Mouse (Mus musculus): ENCODE measurements around the gene Plcg1.

Plcg1 gene

DNA sequence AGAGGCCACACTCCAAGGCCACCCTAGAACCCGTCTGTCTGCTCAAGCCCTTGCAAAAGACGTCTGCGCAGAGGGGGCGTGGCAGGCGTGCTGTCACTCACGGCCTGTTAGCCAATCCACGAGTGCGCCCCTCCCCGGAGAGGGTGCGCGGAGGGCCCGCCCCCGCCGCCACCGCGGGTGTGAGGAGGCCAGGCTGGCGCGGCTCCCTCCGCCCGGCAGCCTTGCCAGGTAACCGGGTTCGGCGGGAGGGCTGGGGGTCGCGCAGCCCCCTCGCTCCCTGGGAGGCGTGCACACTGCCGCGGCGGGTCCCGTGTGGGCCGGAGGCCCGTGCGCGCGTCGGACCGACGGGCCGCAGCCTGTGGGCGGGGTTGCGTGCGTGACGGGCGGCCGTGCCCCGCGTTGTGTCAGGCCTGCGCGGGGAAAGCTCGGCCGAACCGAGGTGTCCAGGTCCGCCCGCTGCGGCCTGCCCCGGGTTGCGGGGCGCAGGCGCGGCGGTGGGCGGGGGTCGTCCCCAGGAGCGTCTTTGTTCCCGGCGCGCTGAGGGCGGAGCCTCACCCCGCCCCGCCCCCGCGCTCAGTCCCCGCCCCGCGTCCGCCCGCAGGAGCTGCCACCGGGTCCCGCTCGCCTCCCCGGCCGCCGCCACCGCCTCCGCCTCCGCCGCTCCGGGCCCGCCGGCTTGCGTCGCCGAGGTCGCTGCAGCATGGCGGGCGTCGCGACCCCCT is at the start of gene Plcg1:
Gene Plcg1, plus strand, starts transcription at position 184 of the 722 bp plus-strand sequence.
- peak; percentile 96 for DNase-seq (ENCODE audit: low read depth)

DNA sequence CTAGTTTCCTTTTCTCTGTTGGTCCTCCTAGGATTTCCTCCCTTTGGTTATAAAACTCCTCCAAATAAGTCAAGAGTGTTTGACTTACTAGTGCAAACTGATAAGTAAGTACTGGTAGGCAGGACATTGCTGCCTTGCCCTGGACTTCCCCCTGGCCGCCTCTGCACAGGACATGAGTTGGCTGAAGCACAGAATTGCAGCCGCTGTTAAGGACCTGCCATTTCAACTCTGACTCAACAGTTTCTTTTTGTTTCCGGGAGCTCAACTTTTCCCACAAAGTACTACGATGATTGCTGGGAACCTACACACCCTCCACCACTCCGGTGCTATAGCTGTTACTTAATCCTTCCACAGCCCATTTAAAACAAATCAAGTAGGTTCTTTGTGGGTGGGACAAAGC is 30.8 kb upstream of the Plcg1 start:
- DNase-seq (ENCODE audit: low read depth): peak; percentile 53

DNA sequence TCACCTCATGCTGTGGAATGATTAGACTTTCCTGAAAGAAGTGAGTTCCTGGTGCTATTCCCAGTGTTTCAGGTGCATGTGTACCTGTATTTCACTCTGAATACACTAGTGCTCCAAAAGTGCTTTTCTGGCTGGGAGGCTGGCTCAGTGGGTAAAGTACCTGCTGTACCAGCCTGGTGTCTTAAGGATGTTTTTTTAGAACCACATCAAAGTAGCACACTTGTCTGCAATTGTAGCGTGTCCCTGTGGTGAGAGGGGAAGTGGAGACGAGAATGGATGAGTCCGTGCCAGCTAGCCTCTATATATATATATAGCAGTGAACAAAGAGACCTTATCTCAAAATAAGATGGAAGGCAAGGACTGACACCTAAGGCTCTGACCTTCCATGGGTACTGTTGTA is 29.5 kb upstream of the Plcg1 start:
- no peak for DNase-seq (ENCODE audit: low read depth)

DNA sequence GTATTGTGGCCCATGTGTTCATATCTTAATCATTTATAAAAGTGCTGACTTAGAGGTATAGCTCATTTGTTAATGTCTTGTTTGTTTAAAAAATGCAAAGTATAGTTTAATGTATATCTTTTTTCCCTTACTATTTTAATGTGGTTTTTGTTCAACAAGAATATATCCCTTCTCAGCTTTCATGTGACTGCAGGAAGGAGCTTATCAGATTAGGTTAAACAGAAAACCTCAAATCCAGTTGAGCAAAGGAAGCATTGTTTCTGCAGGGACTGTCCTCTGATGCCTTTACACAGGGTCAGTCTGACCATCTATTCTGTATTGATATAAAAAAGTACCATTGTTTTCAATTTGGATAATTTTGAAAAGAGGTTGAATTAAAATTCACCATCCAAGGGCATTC is 28.3 kb upstream of the Plcg1 start:
- no peak for DNase-seq (ENCODE audit: low read depth)

DNA sequence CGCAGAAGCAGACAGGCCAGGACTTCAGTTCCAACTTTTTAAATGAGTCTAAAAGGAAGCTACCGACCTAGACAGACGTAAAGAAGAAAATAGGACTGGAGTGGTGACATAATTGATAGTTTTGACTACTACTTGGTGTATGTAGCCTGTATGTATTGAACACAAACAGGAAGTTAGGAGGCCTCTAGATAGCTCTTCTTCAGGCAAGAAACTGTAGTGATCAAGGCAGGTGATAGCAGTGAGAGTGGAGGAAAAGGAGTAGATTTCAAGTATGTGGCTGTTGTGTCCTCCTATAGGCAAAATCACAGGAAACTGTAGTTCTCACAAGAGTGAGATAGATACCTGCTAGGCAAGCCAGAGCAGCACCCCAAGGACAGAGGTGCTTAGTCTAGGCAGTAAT is 23.4 kb upstream of the Plcg1 start:
- no peak for DNase-seq (ENCODE audit: low read depth)

DNA sequence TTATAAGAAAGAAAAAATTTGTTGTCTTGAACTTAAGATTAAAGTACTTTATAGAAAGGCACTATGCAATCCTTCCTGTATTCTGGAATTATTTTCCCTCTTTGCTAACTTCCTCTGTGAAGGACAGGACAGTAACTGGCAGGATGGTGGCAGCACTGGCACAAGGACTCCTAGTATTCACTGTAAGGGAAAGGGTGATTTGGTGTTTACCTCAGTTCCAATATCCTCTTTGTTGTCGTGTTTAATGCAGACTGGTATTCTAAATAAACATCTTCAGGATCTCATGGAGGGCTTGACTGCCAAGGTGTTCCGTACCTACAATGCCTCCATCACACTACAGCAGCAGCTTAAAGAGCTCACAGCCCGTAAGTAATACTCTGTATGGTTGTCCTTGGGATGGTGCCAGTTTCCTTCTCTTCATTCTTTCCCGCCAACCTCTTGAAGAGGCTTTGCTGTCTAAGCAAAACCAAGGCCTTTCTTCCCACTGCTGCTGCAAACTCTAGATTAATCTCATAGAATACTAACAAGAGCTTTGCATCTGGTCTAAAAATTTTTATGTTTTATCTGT is 15.6 kb upstream of the Plcg1 start:
- no peak for DNase-seq (ENCODE audit: low read depth)

DNA sequence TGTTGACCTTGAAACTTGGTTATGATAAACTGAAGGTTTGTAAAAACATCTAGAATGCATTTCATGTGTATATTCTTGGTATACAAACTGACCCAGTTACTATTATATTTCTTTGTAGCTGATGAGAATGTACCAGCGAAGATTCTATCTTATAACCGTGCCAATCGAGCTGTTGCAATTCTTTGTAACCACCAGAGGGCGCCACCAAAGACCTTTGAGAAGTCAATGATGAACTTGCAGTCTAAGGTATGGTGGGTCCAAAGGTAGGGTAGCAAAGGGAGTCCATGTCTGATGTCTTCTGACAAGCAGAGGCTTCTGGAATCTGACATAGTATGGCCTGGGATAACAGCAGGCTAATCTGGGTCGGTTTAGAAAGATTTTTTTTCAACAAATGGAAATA is 13.8 kb upstream of the Plcg1 start:
- peak; percentile 70 for DNase-seq (ENCODE audit: low read depth)

DNA sequence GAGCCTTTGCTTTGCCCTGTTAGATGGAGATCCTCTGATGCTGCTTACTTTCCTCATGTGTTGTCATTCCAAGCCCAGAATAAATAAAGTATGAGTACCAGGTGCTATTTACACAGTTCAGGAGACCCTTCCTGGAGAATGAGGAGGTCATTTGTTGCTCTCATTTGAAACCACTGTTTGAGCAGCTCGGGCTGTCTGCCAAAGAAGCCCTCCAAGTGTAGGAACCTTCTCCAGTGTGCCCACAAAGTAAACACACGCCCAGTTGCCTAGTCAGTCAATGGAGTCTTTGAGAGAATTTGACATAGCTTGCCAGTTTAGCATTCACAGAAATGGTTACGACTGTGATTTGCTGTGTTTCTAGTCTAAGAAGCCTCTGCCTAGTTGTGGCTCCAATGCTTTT is 12.3 kb upstream of the Plcg1 start:
- DNase-seq (ENCODE audit: low read depth): no peak

DNA sequence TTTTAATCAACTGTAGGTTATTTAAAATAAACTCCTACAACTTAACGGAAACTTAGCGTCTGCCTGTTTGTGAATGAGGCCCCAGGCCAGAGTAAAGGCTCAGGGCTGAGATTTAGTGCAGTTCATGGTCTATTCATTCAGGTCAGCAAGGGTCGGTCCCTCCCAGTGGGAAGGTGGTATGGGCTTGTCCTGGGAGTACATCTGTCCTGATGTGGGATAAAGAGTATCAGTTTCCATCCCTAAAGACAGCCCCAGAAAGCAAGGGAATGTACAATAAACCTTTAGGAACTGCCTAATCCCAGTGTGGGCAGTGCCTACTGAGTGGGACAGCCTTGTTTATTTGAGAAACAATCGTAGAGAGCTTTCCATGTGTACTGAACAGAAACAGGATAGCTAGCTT is 8.4 kb upstream of the Plcg1 start:
- no peak for DNase-seq (ENCODE audit: low read depth)

DNA sequence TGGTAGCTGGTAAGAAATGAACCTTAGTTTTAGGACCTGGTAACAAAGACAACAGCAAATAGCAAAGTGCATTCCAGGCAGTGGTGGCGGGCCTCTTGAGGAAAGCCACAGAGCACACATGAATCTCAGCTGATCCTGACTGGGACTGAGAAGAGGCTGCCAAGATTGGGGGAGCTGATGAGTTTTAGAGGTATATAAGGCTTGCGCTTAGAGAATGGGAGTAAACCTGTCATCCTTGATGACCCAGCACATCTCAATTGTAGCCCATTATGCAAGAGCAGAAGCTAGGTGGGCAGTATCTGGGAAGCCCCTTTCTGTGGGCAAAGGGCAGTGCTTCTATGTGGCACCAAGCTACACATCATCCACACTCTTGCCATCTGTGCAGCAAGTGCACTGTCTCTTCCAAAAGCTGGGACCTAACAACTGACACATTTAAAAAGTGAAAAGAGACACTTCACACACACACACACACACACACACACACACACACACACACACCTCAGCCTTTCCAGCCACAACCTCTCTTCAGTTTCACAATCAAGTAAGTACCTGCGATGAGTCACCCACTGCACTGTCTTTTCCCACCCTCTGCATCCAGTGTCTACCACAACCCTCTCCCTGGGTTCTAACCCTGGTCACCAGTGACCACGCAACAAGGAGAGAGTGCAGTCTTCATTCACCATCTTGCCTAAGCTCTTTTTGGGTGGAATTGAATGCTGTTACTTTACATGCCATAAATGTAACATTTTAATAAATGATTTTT is 7.3 kb upstream of the Plcg1 start:
- DNase-seq (ENCODE audit: low read depth): no peak

DNA sequence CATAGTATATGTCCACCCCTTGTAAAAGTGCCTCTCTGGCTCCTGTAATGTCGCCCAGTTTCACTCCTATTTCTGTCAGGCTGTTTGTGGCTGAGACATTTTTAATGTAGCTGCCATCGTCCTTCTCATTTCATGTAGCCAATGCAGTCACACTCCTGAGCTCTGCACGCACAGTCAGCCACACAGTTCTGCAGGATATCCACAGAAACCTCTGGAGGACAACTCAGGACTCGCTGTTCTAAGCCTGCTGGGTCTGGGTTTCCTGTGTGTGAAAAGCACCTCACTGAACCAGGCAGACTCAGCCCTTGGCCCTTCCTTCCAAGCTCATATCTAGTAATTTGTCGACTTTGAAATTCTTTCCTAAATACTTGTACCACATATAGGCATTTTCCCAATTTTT is 6.6 kb upstream of the Plcg1 start:
- no peak for DNase-seq (ENCODE audit: low read depth)

DNA sequence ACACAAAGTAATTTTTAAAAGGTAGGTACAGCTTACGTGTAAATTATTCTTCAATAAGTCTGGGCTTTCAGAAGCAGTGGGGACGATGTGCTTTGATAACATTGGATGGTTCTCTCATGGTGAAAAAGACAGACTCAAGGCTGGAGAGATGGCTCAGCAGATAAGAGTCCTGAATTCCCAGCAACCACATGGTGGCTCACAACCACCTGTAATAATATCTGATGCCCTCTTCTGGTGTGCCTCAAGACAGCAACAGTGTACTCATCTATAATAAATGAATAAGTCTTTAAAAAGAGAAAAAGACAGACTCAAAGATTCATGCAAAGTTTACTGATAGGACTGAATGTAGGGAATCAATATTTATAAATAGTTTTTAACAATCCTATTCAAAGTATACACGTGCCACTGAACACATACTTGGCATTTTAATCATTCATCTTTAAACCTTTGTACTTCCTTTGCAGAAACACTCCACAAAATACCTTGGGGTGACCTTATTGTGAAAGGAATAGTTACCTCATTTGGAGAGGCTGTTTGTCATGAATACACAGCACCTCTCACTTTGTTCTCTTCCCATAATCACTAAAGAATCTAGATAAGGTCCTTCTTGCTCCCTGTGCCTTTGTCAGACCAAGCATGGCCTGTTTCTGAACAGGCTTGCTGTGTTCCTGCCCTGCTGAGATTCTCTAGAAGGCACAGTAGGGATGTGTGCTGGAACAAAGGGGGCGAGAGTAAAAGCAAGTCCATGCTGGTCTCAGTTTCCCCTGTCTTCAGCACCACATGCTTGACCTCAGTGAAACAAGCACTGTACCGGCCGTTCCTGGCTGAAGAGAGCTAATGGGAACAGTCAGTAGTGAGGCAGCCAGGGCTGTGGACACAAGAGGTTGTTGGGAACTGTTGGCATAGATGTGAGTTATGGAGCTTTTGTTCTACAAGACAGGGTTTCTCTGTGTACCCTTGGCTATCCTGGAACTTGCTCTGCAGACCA is 4.9 kb upstream of the Plcg1 start:
- no peak for DNase-seq (ENCODE audit: low read depth)

DNA sequence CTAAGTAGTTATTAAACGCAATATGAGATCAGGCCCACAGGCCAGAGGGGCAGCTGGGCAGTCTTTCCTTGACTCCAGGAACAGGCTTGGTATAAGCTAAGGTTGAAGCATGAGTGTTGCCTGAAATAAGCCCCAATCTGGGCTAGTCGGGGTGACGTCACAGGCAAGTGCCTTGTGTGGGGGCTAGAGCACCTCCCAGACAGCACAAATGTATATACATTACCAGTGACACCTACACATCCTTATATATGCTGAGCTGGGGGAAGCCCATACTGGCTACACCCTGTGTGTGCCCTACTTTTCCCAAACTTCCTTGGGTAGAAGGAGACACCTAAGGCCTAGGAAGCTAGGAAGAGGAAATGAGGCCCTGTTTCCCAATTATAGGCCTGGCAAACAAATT is 2.1 kb upstream of the Plcg1 start:
- DNase-seq (ENCODE audit: low read depth): no peak

DNA sequence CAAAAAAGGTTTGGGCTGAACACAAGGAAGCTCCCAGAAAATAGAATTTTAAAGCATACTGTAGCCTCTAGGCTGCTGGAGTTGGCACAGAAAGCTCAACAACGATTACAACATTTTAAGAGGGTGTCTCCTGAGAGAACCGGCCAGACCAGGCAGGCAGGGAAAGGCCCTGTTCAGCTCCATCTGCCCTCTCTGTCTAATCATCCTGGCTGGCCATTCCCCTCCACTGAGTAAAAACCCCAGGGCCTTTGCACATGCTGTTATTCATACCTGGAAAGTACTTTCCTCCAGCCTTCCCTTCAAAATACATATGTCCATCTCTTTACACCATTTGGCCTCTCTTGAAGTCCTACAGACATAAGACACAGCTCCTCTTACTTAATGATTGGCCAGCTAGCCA is 1.7 kb upstream of the Plcg1 start:
- peak; percentile 38 for DNase-seq (ENCODE audit: low read depth)

DNA sequence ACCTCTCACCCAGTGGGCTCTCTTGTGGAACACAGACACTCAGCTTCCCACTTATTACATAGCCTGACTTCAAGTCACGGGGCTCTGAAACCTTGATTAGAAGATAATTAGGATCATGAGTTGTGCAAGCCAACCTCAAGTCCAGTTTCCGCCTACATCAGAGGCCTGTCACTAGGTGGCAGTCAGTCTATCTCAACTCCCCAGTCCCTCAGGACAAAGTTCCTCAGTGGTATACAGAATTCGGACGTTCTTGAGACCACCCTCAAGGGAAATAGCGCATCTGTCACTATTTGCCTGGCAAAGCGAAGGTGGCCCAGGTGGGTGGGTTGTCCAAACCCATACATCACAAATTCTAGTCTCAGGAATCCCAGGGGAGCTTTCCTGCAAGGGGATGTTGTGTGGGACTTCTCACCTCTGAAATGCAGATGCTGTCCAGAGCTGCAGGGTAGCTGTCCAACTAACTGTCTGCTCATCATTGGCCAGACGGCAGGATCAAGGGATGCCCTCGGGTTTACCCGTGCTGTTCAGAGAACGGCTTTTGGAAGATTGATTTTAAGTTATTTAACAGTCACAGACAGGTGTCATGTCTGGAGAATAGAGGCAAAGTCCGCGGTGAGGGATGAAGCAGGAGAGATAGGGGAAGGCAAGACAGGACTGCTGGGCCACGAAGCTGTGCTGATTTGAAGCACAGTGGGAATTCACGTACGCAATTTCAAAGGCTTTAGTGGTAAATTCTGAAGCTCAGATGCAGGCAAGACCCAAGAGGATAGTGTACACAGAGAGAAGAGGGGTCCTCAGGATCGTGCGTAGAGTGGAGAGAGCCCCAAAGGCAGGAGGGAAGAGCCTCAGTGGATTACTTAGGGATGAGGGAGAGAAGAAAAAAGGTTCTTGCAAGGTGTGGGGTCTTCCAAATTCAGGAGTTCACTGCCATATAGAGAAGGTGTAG is 976 bp upstream of the Plcg1 start:
- DNase-seq (ENCODE audit: low read depth): peak; percentile 36

DNA sequence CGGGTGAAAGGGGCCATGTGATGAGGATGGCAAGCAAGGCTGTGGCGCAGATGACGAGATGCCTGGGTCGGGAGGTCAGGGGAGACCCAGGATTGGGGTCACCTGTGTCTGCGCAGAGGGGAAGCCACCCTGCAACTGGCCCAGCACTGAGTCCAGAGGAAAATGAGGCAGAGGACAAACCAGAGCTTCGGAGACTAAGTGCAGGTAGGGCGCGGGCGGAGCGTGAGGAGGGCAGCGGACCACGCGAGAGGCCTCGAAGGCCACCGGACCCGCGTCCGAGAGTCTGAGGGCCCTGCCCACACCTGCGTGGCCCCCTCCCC is 343 bp upstream of the Plcg1 start:
- DNase-seq (ENCODE audit: low read depth): no peak

DNA sequence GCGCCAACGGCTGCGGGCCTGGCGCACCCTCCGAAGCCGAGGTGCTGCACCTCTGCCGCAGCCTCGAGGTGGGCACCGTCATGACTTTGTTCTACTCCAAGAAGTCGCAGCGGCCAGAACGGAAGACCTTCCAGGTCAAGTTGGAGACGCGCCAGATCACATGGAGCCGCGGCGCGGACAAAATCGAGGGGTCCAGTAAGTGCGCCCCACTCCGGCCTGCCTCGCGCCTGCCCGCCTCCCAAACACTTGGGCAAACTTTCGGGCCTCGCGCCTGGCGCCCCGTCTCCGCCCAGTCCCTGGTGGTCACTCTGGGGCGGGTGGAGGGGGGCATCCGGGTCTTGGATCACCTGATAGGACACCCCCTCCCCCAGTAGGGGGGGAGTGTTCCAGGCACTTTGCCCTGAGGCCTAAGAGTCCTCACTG is 750 bp downstream of the Plcg1 start:
- DNase-seq (ENCODE audit: low read depth): peak; percentile 77

DNA sequence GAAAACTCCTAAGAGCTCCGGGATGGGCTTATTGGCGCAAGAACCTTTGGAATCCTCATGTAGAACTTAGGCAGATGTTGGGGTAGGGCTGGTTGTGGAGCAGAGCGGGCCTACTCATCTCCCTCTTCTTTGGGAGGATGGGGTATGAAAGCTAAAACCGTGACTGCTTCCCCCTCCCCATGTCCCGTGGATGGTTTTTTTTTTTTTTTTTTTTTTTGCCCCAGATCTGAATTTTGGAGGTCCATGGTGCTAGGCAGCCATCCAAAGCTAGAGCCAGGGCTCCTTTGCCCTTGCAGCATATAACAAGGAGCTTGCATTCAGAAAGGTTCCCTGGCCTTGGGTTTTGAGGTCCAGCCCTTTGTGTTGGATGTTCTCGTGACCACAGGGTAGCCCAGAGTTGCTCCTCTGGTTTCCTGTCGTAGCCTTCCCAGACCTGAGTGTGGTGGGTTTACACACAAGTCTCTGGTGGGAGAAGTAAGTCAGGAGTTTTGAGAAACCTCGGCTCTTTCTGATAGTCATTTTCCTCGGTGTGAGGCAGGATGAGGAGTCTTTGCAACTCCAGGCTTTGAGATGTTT is 1.4 kb downstream of the Plcg1 start:
- DNase-seq (ENCODE audit: low read depth): peak; percentile 41

DNA sequence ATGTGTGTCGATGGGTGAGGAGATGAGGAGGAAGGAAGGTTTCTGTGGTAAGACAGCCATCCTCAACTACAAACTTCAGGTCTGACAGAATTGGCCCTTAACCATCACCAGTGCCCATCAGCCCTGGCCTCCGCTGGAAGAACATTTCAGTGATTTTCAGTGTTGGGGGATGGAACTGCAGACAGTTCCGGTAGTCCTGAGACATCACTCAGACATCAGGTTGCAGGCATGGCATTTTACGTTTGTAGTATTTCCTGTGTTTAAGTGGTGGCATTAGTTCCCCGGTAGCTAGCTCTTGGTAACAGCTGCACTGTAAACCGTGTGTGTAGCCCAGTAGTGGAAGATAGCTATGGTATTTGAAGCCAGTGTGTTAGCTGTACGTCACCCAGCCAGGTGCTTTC is 2.0 kb downstream of the Plcg1 start:
- DNase-seq (ENCODE audit: low read depth): no peak

DNA sequence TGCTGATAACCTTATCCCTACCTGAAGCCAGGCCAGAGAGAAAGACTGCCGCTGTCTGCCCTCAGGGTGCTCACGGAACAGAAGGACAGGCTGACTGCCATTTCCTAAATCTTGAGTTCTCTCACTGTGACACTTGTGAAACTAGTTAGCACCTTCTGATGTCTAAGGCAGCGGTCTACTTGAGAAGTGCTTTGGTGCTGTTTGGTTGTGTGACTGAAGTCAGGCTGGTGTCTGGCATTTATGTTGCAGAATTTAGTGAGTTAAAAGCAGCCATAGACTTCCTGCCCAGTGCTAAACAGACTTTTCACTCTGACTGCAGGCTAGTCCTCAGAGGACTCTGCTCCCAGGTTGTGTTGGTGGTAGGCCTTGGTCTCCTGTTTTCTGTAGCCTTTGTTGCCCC is 3.2 kb downstream of the Plcg1 start:
- no peak for DNase-seq (ENCODE audit: low read depth)

All from NIH3T3 (cell line).